Mouse (Mus musculus) kidney, adult 2 months (tissue): Measurements from ENCODE around the gene Dffb.

Experiments used
- CTCF ChIP-seq: fragments of 200-500 bp; conservative IDR thresholded peaks from 2 replicates; pipeline ENCODE4 v1.5.1; 2011; ENCODE audit warnings: low read depth, mild to moderate bottlenecking, control low read depth, low read length, moderate library complexity, mixed read lengths; ENCODE audit not compliant: insufficient read depth, insufficient read length
- POLR2A ChIP-seq: fragments of 200-500 bp; IDR thresholded peaks from one replicate; pipeline ENCODE4 v1.6.1; 2011; ENCODE audit warnings: low read depth, low read length, control low read depth

GRCm38 (mm10) chr4:153929425-153929824, 45.5 kb downstream of the Dffb start:
- TF ChIP-seq CTCF: no peak
- TF ChIP-seq POLR2A: no peak
